Mouse (Mus musculus): Measurements from ENCODE around the gene Sntb2.
"Not testable (repeated sequence)": the region's sequence is repeated elsewhere in the genome, so short reads cannot be mapped to it uniquely, and the experiment has no call there.

Gene Sntb2

DNA sequence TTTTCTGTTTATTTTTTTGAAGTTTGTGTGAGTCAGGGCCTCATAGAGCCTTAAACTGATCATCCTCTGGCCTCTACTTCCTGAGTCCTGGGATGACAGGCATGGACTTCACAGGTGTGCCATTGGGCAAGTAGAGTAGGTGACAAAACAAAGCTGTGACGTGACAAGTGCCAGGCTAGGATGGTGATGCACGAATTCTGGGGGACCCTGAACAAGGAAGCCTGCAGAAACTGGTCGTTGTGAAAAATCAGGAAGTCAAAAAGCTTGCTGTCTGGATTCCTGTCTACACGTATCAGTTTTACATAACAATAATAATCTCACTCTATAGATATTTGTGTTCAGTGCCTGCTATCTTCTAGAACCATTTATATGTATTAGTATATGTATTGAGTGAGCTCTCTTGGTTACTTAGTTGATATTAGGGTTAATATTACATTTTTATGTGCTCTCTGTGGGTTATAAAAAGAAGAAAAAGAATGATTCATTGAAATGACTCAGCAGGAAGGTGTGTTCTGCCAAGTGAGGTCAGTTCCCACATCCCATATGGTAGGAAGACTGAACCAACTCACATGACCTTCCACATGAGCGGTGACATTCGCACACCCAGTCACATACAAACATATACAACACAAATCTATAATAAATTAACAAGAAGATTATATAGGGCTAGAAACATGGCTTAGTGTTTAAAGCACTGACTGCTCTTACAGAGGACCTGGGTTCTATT is 37.2 kb downstream of the Sntb2 start:
- peak; percentile 27 for DNase-seq (ENCODE audit: extremely low read depth, low read depth)

DNA sequence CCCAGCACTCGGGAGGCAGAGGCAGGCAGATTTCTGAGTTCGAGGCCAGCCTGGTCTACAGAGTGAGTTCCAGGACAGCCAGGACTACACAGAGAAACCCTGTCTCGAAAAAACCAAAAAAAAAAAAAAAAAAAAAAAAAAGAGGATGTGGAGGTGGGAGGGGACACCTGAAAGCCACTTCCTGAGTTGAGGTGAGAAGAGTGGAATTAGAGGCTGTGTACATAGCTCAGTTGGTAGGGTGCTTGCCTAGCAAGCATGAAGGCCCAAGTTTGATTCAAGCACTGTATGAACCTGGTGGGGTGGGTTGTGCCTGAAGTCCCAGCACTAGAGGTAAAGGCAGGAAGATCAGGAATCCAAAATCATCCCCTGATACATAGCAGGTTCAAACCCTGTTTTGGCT is 38.0 kb downstream of the Sntb2 start:
- DNase-seq (ENCODE audit: extremely low read depth, low read depth): not testable (repeated sequence)

DNA sequence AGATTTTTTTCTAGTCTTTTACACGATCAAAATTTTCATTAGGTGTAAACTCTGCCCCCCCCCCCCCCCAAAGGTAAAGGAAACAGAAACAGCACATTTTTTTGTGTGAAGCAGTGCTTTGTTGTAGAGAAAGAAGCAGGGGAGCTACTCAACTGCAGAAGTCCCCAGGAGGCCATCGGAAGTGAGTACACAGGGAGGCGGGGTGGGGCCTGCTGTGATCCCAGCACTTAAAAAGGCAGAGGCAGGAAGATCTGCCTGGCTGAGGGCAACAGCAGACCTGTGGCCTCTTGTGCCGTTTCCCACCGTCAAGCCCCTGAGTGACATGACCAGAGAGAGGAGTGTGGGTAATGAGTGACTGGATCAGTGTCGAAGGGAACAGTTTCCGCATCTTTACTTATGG is 39.2 kb downstream of the Sntb2 start:
- DNase-seq (ENCODE audit: extremely low read depth, low read depth): no peak

DNA sequence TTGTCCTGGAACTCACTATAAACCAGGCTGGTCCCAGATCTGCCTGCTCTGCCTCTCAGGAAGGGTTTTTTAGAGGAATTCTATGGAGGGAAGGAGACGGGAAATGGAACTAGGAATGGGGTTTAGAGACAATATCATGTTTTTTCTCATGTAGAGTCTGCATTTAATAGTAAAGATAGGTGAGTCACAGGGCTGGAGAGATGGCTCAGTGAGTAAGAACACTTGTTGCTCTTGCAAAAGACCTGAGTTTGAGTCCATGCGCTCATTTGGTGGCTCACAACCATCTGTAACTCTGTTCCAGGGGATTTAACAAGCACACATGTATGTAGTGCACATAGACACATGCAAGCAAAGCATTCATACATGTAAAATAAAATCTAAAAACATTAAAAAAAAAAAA is 40.2 kb downstream of the Sntb2 start:
- no peak for DNase-seq (ENCODE audit: extremely low read depth, low read depth)

DNA sequence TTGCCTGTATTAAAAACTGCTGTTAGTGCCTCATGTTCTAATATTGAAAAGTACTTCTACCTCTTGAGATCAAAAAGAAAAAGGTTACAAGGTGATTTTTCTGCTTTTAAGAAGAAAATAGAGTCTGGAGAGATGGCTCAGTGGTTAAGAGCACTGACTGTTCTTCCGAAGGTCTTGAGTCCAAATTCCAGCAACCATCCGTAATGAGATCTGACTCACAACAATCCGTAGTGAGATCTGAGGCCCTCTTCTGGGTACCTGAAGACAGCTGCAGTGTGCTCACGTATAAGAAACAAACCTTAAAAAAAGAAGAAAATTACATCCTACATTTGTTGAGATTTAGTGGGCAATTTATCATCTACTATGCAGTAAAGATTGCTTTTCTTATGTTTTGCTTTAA is 40.9 kb downstream of the Sntb2 start:
- DNase-seq (ENCODE audit: extremely low read depth, low read depth): no peak

DNA sequence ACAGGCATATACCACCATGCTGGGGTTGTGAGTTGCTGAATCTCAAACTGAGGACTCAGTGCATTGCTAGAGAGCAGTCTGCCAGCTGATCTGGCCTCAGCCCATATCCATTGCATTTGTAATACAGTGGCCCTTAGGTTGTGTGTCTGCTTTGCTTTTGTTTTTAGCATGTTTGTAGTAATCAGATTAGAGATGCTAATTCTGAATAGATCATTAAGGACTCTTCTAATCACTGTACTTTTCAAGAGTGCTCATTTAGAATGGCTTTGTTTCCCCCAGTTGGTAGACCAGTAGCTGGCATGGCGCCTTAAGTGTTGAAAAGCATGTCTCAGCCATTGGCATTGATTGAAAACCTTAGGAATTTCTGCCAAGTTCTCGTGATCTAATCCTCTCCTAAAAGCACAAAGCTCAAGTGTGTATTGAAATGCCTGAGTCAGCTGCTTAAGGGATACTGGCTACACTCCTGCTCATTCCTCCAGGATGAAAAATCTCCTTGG is 43.3 kb downstream of the Sntb2 start:
- no peak for DNase-seq (ENCODE audit: extremely low read depth, low read depth)

DNA sequence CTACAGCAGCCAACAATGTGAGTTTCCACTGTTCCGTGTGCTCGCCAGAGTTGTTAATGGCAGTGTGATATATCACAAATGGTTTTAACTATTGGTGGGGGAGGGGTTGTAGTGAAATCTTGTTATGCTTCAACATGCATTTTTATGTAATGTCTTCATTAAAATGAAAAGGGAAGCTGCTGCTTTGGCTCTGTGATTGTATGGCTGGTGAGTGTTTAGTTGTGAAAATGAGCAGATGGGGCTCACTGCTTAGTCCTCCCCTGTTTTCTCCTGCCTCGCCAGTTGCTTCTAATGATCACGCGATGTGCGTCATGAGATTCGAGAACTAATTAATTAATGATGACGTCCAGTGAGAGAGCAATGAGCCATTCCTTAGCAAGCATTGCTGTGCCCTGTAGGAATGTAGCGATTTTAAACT is 49.9 kb downstream of the Sntb2 start:
- no peak for DNase-seq (ENCODE audit: extremely low read depth, low read depth)

DNA sequence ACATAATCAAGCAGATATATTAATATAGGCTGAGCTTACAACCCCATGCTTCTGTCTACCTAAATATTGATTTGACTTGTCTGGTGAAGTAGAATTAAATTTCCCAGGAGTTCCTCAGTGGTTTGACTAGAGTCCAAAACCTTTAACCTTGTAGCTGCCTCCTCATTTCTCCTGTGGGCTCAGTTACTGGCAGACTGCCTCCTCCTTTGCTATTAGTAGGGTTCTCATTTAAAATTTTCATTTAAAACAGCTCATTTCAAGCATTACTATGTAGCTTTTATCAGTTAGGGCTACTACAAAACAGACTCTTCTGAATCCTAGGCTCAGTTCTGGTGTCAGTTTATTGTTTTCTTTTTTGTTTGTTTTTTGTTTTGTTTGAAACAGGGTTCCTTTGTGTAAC is 50.4 kb downstream of the Sntb2 start:
- no peak for DNase-seq (ENCODE audit: extremely low read depth, low read depth)

DNA sequence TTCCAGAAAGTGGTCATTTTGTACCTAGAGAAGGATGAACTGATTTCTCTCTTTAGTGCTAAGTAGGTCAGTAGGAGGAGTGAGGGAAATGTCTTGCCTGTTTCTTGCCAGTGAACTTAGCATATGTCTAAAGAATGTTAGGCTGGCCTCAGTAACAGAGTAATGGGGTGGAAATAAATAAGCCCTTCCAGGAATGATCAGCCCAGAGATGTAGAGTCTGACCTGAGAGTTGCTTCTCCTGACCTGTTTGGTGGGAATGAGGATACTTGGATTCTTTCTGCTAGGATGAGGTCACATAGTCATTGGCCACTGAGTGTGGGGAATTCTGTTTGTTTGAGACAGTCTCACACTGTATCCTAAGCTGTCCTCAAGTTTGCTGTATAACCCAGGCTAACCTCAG is 52.0 kb downstream of the Sntb2 start:
- DNase-seq (ENCODE audit: extremely low read depth, low read depth): no peak

DNA sequence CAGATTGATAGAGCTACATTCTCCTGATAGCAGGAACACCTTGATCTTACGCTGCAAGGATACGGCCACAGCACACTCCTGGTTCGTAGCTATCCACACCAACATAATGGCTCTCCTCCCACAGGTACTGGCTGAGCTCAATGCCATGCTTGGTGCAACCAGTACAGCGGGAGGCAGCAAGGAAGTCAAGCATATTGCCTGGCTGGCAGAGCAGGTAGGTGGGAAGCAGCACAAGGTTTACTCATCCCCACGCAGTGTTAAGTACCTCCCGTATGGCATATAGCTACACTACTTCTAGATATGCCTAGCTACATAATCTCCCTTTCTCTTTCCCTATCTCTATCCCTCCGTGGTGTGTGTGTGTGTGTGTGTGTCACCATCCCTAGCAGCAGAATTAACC is 55.8 kb downstream of the Sntb2 start:
- no peak for DNase-seq (ENCODE audit: extremely low read depth, low read depth)

DNA sequence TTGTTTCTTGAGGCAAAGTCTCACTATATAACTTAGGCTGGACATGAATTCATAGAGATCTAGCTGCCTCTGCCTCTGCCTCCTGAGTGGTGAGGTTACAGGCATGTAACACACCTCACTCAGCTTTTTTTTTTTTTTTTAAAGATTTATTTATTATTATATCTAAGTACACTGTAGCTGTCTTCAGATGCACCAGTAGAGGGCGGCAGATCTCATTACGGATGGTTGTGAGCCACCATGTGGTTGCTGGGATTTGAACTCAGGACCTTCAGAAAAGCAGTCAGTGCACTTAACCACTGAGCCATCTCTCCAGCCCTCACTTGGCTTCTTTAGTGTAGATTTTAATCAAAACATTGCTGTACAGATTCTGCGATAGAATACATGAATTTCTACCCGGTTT is 60.8 kb downstream of the Sntb2 start:
- DNase-seq (ENCODE audit: extremely low read depth, low read depth): not testable (repeated sequence)

DNA sequence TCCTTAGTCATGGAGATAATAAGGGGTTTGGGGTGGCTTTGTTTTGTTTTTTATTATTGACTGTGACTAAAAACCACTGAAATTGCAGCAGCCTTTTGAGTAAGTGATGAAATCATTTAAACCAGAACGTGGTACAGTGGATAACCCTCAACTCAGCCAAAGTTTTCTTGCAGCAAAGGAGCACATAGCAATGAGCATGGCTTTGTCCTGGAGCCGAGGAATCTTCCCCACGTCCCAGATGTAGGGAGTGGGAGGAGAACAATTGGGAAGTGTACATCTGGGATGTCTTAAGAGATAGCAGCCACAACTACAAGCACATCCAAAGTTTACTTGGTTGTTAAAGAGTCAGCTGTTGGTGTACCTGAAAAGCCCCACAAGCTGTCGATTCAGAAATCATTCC is 61.9 kb downstream of the Sntb2 start:
- DNase-seq (ENCODE audit: extremely low read depth, low read depth): no peak

DNA sequence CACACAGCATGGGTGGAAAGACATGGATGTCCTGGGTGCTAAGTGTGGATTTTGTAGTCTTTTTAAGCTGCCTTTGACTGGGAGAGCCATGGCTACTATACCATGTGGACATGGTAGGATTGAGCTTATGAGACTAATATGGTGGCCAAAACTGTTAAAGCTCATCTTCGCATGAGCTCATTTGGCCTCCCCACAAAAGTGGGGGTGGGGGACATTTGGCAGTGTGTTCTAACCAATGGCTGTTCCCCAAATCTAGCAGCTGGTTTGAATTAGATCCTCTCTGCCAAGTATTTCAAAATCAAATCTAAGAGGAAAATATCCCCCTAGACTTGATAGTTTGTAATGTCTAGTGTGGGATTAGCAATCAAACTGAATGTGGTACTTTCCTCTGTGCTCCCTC is 63.5 kb downstream of the Sntb2 start:
- DNase-seq (ENCODE audit: extremely low read depth, low read depth): no peak

DNA sequence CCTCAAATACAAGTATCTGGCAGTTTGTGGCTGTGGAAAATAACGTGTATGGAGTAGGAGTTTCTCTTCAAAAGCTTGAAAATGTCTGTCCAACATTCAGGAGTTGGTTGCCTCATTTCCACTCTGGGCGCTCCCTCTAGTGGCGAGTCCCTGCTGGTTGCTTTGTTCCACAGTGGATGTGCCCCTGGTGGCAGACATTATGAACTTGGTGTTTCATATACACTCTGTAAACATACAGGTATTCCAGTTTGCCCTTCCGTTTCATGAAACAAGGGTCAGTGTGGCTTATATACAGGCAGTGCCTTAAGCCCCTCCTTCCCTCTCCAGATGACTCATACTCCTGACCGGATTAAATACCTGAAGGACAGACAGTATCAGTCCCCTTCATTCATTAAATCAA is 67.0 kb downstream of the Sntb2 start:
- peak; percentile 53 for DNase-seq (ENCODE audit: extremely low read depth, low read depth)

DNA sequence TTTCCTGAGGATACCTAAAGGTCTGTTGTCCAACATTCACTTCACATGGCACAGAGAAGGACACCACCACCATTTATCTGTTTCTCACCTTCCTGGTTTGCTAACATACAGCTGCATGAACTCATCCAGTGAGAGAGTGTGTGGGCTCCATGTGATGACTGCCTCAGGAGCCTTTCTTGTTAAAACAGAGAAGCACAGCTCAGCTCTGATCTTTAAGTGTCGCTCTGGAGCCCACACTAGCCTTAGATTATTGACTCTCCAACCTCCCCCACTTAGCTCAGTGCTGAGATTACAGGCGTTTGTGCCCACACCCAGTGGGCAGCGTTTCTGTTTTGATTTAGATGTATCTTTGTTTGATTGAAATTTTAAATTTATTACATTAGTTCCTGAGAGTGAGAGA is 72.2 kb downstream of the Sntb2 start:
- DNase-seq (ENCODE audit: extremely low read depth, low read depth): no peak

DNA sequence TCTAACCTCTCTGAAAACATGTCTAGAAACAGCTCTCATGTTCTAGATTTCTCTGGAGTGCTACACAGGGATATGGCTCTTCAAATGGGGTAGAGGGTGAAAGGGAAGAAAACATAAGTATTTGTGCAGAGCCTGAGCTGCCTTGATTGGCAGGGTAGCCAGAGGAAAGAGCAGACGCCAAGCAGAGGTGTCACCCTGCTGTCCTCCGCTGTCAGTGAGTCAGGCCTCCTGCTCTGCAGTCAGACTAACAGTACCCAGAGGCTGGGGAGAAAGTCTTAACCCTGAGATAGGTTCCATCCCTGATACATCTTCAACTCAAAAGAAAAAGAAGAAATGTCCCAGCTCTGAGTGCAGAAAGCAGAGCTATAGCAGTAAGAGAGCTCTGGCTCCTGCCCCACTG is 77.1 kb downstream of the Sntb2 start:
- no peak for DNase-seq (ENCODE audit: extremely low read depth, low read depth)

DNA sequence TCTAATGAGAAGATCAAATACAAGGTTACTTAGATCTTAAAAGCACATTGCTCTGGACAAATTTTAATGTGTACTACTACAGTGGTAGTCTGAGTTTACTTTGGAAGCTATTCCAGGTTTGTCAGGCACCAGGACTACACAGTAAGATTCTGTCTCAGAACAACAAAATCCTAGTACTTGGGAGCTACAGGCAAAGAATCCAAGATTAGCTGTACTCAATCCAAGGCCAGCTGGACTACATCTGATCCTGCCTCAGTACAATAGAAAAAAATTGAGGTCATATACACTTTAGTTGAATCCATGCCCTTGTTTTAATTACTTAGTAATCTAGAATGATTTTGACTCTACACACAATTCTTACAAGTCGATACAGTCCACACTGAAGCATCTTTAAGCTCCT is 79.4 kb downstream of the Sntb2 start:
- DNase-seq (ENCODE audit: extremely low read depth, low read depth): no peak

DNA sequence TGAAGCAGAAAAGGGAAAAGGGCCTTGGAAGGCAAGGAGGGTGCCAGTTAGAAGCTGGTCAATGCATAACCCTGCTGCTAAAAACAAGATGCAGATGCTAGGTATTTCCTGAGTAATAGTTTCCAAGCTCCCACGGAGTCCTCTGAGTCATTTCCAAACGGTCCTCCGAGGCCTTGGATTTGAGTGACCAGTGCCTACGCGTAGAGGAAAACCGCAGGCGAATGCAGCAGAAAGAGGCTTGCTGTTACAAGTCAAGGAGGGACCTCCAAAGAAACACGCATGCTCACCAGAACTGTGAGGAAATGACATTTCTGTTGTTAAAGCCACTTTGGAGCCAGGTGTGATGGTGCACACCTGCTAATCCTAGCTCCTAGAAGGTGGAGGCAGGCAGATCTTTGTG is 87.9 kb downstream of the Sntb2 start:
- no peak for DNase-seq (ENCODE audit: extremely low read depth, low read depth)

DNA sequence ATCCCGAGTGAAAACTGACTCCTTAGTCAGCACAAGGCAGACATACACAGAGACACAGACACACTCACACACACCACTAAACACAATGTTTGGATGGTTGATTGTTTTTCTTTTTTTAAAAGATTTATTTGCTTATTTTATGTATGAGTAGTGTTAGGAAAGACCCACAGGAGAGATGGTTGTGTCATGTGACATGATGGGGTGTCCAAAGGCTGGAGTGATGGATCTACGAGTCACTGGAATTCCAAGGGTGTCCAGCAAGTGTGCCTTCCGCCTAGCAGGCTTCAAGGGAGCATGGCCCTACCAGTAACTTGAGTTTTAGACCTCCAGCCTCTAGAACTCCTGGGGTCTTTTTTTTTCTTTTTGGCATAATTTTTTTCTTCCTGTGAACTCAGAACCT is 93.8 kb downstream of the Sntb2 start:
- no peak for DNase-seq (ENCODE audit: extremely low read depth, low read depth)

DNA sequence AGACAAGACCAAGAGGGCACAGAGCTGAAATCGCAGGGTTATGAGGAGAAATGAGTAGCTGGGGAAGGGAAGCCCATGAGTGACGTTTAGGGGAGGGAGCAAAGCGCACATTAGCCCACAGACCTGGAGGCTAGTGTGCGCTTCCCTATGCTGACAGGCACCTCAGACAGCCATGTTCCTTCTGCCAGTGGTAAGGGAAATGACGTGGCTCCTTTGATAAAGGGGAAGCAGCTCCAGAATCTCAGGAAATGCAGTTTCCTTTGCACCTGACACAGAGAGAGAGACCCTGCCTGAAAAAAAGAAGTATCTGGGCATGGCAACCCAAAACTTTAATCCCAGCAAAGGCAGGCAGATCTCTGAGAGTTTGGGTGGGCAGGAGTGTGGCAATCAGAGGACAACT is 94.5 kb downstream of the Sntb2 start:
- DNase-seq (ENCODE audit: extremely low read depth, low read depth): peak; percentile 60

DNA sequence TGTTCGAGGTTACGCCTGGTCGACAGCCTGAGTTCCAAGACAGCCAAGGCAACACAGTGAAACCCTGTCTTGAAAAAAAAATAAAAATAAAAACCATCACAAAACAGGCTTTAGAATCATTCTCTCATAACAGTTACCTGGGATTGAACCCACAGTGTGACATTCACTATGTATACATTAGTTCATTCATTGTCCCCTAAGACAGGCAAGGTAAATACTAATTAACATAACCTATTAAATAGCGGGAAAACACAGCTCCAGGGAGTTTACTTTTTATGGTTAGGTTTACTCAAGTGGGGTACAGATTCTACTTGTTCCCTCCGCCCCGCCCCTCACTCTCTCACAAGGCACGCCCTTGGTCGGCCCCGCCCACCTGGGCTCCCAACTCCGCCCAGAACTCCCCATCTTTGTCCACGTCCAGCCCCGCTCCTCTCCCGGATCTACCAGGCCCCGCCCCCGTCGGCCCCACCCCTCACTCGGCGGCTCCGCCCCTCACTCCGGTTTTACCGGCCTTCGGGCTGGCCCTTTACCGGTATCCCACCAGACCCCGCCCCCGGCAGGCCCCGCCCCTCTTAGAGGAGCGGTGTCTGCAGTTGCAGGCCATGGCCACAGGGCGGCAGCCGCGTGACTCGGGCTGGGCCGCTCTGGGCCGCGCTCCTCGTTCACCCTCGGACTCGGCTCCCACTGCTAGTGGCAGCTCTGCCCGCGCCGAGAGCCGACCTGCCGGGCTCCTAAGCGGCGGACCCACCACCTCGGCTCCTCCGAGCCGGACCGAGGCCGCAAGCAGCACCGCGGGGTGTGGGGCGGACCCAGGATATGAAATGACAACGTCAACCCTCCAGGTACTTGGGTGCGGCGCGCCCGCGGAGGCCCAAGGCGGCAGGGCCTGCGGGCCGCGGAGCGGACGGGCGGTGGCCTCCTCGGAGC is 95.4 kb downstream of the Sntb2 start, which contains the start of gene Vps4a:
Vps4a (plus strand) TSS at position 573 of the 927 bp plus-strand sequence.
- peak; percentile 74 for DNase-seq (ENCODE audit: extremely low read depth, low read depth)

DNA sequence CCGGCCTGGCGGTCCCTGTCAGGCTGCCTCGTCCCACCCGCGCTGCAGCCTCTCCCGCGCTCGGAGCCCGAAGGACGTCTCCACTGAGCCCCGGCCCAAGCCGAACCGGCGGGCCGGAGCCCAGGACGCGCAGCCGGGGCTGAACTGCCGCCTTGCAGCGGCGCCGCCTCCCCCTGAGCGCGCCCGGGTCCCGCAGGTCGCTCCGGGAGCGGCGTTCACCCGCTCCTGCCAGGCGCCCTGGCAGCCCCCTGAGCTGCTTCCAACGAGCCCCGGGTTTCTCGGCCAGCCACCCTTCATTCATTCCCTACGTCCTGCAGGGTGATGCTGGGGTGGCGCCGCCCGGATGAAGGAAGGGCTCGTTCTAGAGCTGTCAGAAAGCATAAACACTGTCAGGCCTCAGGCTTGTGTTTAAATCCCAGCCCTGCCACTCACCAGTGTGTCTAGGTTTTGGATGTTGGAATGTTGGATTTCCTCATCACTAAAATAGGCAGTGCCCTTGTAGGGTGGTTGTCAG is 96.1 kb downstream of the Sntb2 start:
- DNase-seq (ENCODE audit: extremely low read depth, low read depth): no peak
